Mouse (Mus musculus) gastrocnemius, adult 18-20 months (tissue): ENCODE results near the gene Ttll2. TPM values are rescaled to one million over a fixed set of nuclear protein-coding genes. Genes with fewer than 3 reads are reported as not detected.
"Not testable (repeated sequence)": the region's sequence is repeated elsewhere in the genome, so short reads cannot be mapped to it uniquely, and the experiment has no call there.

ENCODE experiments used
- DNase-seq: peaks from one replicate; pipeline ENCODE4 v3.0.0; 2021; ENCODE audit warnings: low spot score
- long read RNA-seq, 2 experiments: library from polyadenylated mRNA; stranded (forward); transcript quantifications; one replicate each; pipeline ENCODE4 v2.0.0; 2021
- total RNA-seq, 2 experiments: library from RNA; stranded (reverse); gene quantifications; 2 replicates each; pipeline ENCODE4 v1.2.3; 2021

The Ttll2 gene
- not detected for total RNA-seq
- long read RNA-seq, experiment 1, result 0 reads
- long read RNA-seq, experiment 2, result 0 reads

DNA sequence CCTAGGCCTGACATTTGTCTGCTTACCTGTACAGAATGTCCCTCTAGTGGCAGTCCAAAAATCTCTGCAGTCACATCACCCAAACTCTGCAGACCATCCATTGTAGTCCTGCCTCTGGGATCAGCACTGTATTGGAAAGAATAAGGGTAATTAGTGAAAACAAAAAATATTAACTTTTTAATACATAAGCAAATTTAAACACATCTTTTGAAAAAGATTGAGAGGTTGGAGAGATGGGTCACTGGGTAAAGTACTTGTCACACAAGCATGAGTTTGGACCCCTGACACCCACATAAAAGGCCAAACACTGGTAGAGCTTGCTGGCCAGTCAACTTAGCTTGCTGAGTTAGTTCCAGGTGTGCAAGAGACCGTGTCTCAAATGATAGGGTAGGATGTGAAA lies at the start of gene Ttll2:
Gene Ttll2, minus strand, starts transcription at position 101 of the 400 bp plus-strand sequence.
- not testable (repeated sequence) for DNase-seq

DNA sequence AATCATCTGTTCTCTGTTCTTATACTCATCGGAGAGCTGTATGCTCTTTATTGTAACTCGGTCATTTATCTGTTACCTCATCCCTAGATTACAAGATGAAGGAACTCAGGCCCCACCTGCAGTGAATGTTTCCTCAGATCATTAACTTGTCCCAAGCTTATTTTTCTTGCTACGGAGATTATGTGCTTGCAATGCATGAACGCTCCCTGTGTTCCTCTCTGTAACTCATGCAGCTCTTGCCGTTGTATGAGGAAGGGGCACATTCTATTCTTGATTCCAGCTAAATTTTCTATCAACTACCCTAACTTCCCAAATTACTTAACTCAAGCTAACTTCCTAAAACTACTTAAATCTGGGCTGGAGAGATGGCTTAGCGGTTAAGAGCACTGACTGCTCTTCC lies 47.3 kb upstream of the Ttll2 start:
- DNase-seq, result not testable (repeated sequence)

DNA sequence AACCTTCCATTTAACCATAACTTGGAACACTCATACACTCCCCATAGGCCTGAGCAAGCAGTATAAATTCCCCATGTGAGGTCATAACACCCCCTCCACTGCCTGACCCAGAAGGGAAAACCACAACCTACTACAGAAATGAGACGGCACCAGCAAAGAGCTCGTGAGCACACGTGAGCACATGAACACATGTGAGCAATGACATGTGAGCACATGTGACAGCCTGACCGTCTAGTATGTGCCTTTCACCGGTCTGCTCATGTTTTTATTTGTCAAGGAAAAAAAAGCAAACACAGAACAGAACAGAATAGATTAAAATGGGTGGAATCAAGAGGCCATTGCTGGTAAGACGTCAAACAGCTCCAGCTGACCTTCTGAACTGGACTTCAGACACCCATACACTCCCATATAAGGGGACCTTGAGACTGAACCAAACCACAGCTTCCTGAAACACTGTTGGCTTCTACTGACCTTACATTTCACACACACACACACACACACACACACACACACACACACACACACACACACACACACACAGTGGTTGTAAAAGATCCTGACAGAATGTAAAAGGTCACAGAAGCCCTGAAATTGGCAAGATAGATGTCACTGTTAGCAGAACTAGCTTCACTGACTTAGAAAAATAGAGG lies 45.8 kb upstream of the Ttll2 start:
- not testable (repeated sequence) for DNase-seq

DNA sequence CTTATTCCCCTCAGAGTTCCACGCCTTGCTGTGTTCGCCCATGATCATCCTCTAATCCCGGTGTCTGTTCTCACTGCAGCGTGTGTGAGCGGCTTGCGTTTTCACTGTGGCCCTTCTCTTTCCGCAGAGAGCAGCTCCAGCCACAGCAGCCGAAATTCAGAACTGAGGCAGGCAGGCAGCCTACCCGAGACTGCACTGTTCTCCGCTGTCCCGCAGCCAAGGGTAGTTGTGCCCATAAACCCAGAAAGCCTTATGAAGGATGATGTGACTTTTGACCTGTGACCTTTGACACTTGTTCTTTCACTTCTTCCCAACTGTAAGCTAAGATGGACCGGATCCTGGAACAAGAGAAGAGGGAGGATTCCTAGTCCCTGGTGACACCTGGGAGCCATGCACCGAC lies 44.6 kb upstream of the Ttll2 start:
- DNase-seq, result not testable (repeated sequence)

DNA sequence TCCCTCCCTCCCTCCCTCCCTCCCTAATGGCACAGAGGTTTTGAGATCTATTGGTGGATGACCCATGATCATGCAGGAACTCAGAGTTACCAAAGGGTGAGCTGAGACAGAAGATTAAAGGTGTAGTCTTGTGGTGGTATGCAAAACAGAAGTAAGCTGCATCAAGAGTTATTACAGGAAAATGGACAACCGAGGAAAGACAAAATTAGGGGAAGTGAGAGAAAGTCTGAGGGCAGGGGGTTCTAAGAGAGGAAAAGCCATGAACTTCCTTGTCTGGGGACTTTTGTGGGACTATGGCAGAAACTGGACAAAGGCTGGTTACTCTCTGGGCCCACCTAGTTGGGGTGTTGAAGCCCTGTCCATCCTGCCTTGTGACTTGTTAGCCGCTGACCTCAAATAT lies 43.8 kb upstream of the Ttll2 start:
- not testable (repeated sequence) for DNase-seq

DNA sequence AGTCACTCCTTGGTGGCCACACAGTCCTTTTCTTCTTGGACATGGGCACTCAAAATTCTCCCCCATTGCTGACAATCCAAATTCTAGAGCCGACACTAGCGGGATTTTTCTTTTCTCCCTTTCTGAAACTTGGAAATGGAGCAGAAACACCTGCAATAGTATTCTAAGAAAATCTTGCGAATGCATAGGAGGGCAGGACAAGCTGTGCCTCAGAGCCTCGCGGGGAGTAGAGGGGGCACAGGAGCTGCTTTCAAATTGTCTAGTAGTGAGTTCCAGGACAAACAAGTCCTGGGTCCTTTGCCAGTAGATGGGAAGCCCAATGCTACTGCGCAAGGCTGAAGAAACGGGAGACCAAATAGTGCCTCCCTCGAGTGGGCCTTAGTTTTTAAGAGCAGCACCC lies 43.2 kb upstream of the Ttll2 start:
- DNase-seq, result not testable (repeated sequence)

DNA sequence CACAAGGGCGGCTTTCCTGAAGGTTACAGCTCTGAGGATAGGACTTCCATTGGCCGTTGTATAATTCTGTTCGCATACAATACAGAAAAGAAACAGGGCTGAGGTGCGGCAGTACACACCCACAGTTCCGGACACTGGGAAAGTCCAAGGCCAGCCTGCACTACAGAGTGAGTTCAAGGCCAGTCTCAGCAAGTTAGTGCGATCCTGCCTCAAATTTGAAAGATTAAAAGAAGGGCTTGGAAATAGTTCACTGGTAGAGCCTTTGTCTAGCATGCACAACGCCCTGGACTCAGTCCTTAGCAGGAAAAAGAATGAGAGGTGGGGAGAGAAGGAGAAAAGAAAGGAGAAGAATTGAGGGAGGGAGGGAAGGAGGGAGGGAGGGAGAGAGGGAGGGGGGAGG lies 42.6 kb upstream of the Ttll2 start:
- not testable (repeated sequence) for DNase-seq

DNA sequence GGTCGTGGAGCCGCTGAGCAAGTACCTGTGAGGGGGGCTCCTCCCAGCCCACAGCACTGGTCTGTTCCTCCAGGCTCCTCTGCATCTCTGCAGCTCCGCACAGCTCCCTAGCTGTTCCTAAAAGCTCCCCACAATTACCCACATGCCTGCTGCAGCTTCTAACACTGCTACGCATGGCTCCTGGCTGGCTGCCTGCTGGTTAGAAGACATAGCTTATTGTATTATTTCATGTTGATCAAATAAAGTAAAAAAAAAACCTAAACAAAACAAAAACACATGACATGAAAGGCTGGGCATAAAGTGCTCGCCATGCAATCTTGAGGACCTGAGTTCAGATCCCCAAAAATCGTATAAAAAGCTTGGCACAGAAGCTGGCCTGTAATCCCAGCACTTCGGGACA lies 37.4 kb upstream of the Ttll2 start:
- DNase-seq, result not testable (repeated sequence)

DNA sequence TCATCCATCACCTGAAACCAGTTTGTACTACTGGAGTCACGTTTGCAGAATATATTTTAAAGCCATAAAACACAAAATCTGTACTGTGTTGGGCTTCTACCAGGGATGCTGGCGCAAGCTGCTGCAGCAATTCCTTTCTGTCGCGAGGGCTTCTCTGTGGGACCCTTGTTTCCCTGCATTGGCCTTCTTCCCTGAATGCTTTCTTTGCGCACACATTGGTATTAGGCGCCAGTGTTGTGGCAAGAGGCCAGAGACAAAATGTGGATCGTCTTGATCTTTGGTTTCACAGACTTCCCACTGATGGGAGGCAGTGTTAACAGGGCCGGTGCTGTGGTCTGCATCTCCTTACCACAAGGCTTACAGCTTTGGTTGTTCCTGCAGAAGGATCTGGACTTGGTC lies 36.5 kb upstream of the Ttll2 start:
- not testable (repeated sequence) for DNase-seq

DNA sequence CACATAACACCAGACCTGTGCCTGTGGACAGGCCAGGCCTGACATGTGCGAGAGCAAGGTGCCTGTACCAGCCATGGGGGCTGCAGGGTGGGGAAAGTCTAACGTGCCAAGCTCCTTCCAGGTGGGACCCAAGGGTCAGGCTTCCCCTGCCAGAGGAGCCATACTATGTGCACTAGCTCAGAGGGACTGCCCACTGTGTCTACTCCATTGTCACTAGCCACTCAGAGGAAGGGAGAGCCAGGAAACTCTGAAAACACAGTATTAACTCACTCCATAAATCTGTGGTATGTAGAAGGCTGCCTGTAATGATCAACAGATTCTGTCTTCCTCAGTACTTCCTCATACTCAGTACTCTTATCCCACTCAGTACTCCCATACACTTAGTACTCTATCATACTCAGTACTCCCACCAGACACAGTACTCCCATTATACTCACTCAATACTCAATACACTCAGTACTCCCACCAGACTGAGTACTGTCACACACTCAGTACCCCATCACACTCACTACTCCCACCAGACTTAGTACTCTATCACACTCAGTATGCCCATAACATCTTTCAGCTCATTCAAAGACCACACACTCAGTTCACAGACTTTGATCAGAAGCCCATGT lies 36.0 kb upstream of the Ttll2 start:
- not testable (repeated sequence) for DNase-seq

DNA sequence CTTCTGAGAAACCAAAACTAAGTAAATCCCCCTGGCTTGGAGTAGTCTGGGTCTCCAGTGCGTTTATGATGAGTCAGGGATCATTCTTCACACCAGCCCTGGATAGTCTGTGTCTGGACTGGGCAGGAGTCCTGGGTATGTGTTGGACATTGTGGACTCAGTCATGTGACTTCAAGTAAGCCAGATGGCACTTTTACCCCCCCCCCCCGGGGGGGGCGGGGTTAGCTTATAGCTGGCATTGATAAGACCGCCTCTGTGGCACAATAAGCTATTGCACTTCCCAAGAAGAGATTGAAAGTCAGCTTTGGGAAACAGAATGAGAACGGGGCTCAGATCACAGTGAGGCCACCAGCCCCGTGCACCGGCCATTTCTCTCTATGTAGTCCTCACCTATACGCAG lies 33.5 kb upstream of the Ttll2 start:
- DNase-seq, result not testable (repeated sequence)

DNA sequence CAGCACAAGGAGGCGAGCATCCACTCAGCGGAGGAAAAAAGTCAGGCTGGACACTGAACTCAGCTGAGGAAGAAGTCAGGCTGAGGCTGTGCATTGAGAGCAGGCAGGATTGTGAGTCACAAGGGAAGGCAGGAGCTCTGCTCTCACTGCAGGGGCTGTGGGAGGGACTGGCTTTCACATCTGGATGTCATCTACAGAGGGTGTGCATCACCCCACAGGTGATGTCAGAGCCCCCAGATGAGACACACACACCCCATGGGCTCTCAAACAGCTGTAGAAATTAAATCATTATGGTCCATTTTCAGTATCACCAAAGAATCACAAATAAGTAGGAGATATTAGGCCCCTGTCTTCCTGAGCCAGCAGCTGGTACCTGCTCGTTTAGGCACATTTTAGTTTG lies 32.9 kb upstream of the Ttll2 start, which contains the start of gene Unc93a2:
Gene Unc93a2, minus strand, starts transcription at position 101 of the 400 bp plus-strand sequence.
- DNase-seq, result not testable (repeated sequence)

DNA sequence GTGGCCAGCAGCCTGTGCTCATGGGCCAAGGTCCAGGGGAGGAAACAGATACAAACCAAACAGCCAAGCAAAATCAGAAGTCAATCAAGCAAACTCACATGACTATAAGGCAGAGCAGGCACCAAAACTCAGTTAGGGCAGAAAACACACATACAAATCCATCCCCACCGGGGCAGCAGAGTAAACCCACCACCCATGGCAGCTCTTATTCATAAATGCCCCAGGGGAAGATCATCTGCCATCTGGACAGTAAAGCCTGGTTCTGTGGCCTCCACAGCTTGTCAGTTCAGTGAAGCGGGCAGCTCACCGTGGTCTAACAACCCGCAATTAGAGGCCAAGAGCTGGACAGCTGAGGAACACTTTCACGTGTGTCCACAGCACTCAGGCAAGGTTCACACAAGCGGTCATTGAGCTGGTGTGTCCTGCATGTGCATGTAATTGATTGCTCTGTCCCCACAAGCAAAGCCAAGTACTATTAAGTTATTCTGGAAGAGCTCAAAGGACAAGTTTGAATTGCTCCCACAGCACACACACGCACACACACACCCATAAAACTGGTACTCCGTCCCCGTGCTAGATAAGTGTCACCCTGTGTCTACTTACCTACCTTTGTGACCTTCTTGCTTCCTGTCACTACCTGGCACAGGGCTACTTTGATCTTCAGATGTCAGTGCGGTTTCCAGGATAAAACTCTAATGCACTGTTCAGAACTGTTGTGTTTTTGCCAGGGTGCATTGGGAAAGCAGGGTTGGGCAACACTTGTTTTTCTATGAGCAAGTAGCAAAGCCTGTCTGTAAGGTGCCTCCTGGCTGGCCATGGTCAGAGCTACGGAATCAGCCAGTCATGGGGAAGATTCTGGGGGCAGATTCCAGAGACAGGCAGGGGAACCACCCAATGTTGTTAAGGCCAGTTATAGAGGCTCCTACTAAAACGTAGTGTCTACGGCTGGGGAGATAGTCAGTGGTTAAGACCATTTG lies 31.0 kb upstream of the Ttll2 start:
- DNase-seq, result not testable (repeated sequence)

DNA sequence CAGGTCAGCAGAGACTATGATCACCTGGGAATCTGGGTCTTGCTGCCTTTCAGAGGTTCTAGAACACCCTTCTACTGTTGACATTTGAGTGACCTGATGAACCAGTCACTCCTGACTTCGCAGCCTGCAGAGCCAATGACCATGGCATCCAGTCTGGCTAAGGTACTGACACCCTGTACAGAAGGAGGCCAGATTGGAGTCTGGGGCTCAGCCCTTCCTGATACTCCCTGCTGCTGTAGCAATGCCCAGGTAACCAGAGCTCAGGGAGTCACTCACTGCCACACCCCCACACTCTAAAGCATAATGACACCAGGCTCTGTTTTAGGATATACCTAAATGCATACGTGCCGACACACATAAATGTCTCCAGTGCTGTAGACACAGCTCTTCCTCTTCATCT lies 30.2 kb upstream of the Ttll2 start:
- not testable (repeated sequence) for DNase-seq

DNA sequence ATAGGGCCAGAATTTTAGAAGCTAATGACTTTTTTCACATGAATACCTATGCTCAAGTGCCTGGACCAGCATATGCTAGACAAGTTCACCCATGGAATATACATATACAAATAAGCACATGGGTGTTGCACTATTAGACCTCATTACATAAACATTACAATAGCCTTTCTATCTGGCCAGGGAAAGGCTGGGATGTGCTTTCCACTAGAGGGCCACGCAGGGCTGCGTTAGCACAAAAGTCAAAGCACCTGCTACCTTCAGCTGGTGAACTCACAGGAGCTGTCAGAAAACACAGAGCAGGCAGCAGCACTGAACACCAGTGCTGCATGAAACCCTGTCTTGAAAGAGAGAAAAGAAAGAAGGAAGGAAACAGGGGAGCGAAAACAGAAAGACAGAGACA lies 25.4 kb upstream of the Ttll2 start:
- DNase-seq, result not testable (repeated sequence)

DNA sequence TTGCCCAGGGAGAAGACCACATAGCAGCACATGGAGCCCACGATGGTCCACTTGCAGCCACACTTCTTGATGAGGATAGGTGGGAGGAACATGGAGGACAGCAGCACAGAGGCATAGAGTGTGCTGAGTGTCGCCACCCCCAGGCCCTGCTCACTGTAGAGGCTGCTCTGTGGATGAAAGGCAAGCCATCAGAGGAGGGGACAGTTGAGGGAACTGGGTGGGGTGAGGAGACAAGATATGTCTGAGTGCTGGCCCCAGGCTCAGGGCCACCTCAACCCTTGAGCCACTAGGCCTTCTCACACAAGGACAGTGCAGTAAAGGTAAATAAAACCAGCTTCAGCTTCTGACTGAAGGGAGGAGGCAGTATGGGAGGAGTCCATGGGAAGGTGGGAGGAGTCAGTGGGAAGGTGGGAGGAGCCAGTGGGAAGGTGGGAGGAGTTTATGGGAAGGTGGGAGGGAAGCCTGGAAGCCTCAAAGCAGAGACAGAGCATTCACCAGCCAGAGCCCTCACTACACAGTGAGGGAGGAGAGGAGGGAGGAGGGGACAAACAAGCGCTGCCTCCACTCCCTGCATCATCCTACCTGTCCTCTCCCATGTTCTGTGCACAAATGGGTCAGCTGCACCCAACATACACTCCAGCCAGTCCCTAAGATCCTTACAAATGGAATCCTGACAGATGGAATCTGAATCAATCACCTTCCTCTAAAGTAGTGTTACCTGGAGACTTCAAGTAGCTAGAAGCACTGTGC lies 24.6 kb upstream of the Ttll2 start:
- DNase-seq, result not testable (repeated sequence)

DNA sequence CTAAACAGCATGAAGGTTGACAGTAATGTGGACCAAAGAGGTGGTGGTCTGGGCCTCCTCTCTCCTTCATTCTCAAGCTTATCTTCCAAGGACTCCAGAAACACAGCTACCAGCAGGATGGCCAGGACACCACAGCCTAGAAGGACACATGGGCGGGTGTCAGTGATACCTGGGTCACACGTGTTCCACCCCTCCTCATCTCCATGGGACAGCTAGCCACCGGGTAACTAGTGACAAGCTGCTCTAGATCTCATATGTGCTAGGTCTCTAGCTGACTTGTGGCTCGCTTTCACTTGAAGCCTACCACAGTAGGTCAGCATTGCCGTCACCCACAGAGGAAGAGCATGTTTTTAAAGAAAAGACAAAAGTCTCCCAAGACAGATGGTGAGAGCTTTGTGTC lies 19.4 kb upstream of the Ttll2 start, which contains the start of gene Gm49630:
Gene Gm49630, minus strand, starts transcription at position 101 of the 400 bp plus-strand sequence.
- DNase-seq, result not testable (repeated sequence)

DNA sequence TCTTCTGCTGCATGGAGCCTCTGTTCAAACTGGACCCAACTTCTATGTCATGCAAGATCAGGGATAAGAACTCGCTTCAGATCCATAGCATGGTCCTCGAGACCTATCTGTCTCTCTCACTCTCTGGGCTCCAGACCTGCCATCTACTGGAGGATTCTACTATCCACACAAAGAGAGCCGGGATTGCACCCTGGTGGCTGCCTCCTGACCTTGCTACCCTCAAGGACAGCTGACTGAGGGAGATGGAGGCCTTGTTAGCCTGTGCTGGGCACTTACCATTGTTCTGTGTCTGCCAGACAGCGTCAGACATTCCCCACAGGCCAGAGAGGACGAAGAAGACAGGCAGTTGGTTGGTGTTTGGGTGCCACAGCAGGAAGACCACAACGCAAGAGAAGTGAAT lies 16.9 kb upstream of the Ttll2 start:
- not testable (repeated sequence) for DNase-seq

DNA sequence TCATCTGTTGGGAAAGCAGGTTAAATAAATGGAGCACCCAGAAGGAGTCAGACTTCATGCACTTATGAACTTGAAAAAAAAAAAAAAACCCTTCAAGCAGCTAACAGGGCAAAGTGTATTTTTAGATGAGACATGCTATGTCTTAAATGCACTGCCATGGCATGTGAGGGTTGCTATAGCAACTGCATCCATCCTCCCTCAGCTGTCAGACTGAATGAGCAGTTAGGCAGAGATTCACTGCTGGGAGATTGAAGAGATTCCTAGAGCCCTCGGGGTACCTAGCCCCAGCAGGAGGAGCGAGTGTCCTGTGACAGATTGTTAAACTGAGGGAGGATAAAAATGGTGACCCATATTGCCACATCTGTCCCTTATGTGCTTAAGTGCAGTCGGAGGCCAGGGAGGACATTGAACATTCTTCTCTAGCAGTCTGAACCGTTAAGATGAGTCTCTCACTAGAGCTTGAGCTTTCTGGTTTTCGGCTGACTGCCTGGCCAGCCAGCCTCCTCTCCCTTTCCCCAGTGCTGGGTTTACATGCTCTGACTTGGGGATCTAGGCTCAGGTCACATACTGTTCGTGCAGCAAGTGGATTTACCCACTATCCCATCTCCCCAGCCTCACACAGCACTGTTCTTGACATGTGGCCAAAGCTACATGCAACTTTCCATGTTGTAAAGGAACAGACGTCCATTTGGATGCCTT lies 14.3 kb upstream of the Ttll2 start:
- not testable (repeated sequence) for DNase-seq

DNA sequence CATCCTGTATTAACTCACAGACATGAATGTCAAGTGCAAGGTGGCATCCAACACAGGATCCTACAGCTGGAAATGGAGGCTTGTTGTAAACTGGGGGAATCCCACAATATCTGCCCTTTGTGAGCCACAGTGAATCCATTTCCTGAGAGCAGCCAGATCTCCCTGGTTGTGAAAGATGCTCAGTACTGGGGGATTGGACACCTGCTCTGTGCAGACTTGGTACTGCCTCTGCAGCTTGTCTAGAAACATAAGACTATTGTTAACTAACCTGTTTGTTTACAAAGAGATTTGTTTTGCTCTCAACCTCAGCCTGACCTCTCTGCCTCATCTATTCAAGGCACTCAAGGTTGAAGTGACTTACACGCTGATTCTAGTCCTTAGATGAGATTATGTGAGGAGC lies 13.8 kb upstream of the Ttll2 start:
- DNase-seq, result not testable (repeated sequence)
